Mouse (Mus musculus): ENCODE data around the gene Gltp.

- no peak for TF ChIP-seq CTCF (IDR thresholded peaks at IDR 0.05; ENCODE audit: low read depth, low read length)
- TF ChIP-seq POLR2A (IDR thresholded peaks at IDR 0.05; ENCODE audit: insufficient read depth, low read length) = no peak
- TF ChIP-seq EP300 (IDR thresholded peaks at IDR 0.05; ENCODE audit: insufficient read depth, low read depth, low read length) = no peak
These were observed 18.6 kb upstream of the Gltp start for GRCm38 (mm10) chr5:114709357-114709756.
